Comparison of ENCODE assay signal across 25 mouse cellular contexts in genomic region chr13:12311371-12311770, GRCm38 (mm10). TPM values are rescaled to one million over a fixed set of nuclear protein-coding genes. Genes with fewer than 3 reads are reported as not detected.
DNase-seq lines count a peak whose midpoint lies in the region; ATAC-seq and TF ChIP-seq lines count a peak whose summit lies in the region.
"Had no signal": no experiment of that assay in that cellular context is flagged by ENCODE, and none has a peak within 500 bp of the region (broad histone marks: within the 10 kb centered on the region; RNA-seq: fewer than 3 reads in every experiment).

No protein-coding gene starts in this region.

- no peak for TF ChIP-seq POLR2A in myocyte (IDR thresholded peaks at IDR 0.05; ENCODE audit: insufficient read length, low read depth)

- H3K36me3 ChIP-seq in forebrain, embryonic 13.5 days (ENCODE audit: poor library complexity, severe bottlenecking) = no peaks in the 10 kb centered on the region
- no peaks in the 10 kb centered on the region for H3K36me3 ChIP-seq in forebrain, postnatal 0 days (ENCODE audit: insufficient read depth)
- H3K36me3 ChIP-seq in heart, embryonic 12.5 days = peaks cover 54% of the 10 kb centered on the region
- peaks cover 52% of the 10 kb centered on the region for H3K36me3 ChIP-seq in heart, postnatal 0 days (replicated peaks; ENCODE audit: control insufficient read depth, insufficient read depth, low read length)
- no peaks in the 10 kb centered on the region for H3K36me3 ChIP-seq in myocyte (ENCODE audit: control insufficient read depth, insufficient read depth)
- H3K36me3 ChIP-seq: G1E; hindbrain, embryonic 13.5 days; kidney, embryonic 15.5 days; limb, embryonic 12.5 days; liver, embryonic 15.5 days; lung, embryonic 15.5 days; neural tube, embryonic 12.5 days had no signal

- H3K27me3 ChIP-seq in forebrain, embryonic 13.5 days = no peaks in the 10 kb centered on the region
- no peaks in the 10 kb centered on the region for H3K27me3 ChIP-seq in forebrain, postnatal 0 days (ENCODE audit: insufficient read depth, low read length)
- H3K27me3 ChIP-seq in heart, embryonic 12.5 days (replicated peaks) = no peaks in the 10 kb centered on the region
- H3K27me3 ChIP-seq in heart, postnatal 0 days (ENCODE audit: control insufficient read depth, insufficient read depth, low read length) = no peaks in the 10 kb centered on the region
- H3K27me3 ChIP-seq in myocyte (ENCODE audit: control insufficient read depth, insufficient read depth, insufficient read length) = no peaks in the 10 kb centered on the region
- H3K27me3 ChIP-seq: hindbrain, embryonic 13.5 days; kidney, embryonic 15.5 days; limb, embryonic 12.5 days; liver, embryonic 15.5 days; lung, embryonic 15.5 days; neural tube, embryonic 12.5 days had no signal

- peak; percentile 80 for ATAC-seq in forebrain, embryonic 13.5 days
- ATAC-seq in forebrain, postnatal 0 days = no peak
- ATAC-seq in heart, embryonic 12.5 days (ENCODE audit: insufficient number of reproducible peaks, low FRiP score) = no peak
- ATAC-seq in heart, postnatal 0 days (ENCODE audit: insufficient read depth, low read depth) = no peak
- ATAC-seq: midbrain, embryonic 16.5 days had no signal

- H3K4me1 ChIP-seq in forebrain, embryonic 13.5 days = peaks cover 13% of the 10 kb centered on the region
- H3K4me1 ChIP-seq in forebrain, postnatal 0 days (ENCODE audit: insufficient read depth) = no peaks in the 10 kb centered on the region
- peaks cover 83% of the 10 kb centered on the region for H3K4me1 ChIP-seq in heart, embryonic 12.5 days (replicated peaks)
- peaks cover 35% of the 10 kb centered on the region for H3K4me1 ChIP-seq in heart, postnatal 0 days (ENCODE audit: control insufficient read depth, insufficient read depth)
- H3K4me1 ChIP-seq: hindbrain, embryonic 13.5 days; limb, embryonic 12.5 days; liver, embryonic 15.5 days; lung, embryonic 15.5 days; neural tube, embryonic 12.5 days had no signal

- intact Hi-C loops in left cerebral cortex, postnatal 36 days (cut with DNase I) = no loop called here

- no peaks in the 10 kb centered on the region for H3K9me3 ChIP-seq in forebrain, embryonic 13.5 days (replicated peaks)
- no peaks in the 10 kb centered on the region for H3K9me3 ChIP-seq in forebrain, postnatal 0 days (ENCODE audit: low read length)
- no peaks in the 10 kb centered on the region for H3K9me3 ChIP-seq in heart, embryonic 12.5 days (replicated peaks)
- H3K9me3 ChIP-seq in heart, postnatal 0 days (replicated peaks; ENCODE audit: control insufficient read depth, low read length) = no peaks in the 10 kb centered on the region
- H3K9me3 ChIP-seq: G1E; hindbrain, embryonic 13.5 days; kidney, embryonic 15.5 days; limb, embryonic 12.5 days; liver, embryonic 15.5 days; lung, embryonic 15.5 days; neural tube, embryonic 12.5 days had no signal

- DNase-seq in forebrain, postnatal 0 days = no peak
- no peak for DNase-seq in heart, adult 8-10 months (ENCODE audit: low spot score)
- DNase-seq in heart, postnatal 0 days (ENCODE audit: low spot score) = no peak
- no peak for DNase-seq in heart, postnatal 4 days
- no peak for DNase-seq in left cerebral cortex, postnatal 36 days (ENCODE audit: low spot score in 2 of 2)
- DNase-seq: adrenal gland, postnatal 25 days; cerebellum, adult 2 months; cerebellum, postnatal 14 days; heart, postnatal 14 days; lung, postnatal 36 days; right cerebral cortex, adult 18-20 months; spleen, adult 18-20 months; thymus, postnatal 14 days had no signal

- H3ac ChIP-seq in myocyte (ENCODE audit: control insufficient read depth, insufficient read length) = no peak overlapping the region

- WGBS in forebrain, embryonic 13.5 days = 51% methylated on average over 4 of the region's 4 CpGs
- 33% methylated on average over 4 of the region's 4 CpGs for WGBS in forebrain, postnatal 0 days
- 69% methylated on average over 4 of the region's 4 CpGs for WGBS in heart, embryonic 12.5 days
- WGBS in heart, postnatal 0 days = 54% methylated on average over 4 of the region's 4 CpGs

- H3K4me3 ChIP-seq in forebrain, embryonic 13.5 days = no peak overlapping the region
- no peak overlapping the region for H3K4me3 ChIP-seq in forebrain, postnatal 0 days (ENCODE audit: low read depth, low read length)
- no peak overlapping the region for H3K4me3 ChIP-seq in heart, embryonic 12.5 days
- H3K4me3 ChIP-seq in heart, postnatal 0 days (ENCODE audit: low read depth, low read length) = no peak overlapping the region
- no peak overlapping the region for H3K4me3 ChIP-seq in myocyte
- H3K4me3 ChIP-seq: hindbrain, embryonic 13.5 days; kidney, embryonic 15.5 days; limb, embryonic 12.5 days; liver, embryonic 15.5 days; lung, embryonic 15.5 days; neural tube, embryonic 12.5 days had no signal

- no peak overlapping the region for H3K9ac ChIP-seq in forebrain, embryonic 13.5 days
- H3K9ac ChIP-seq in forebrain, postnatal 0 days = no peak overlapping the region
- H3K9ac ChIP-seq in heart, embryonic 12.5 days = no peak overlapping the region
- H3K9ac ChIP-seq in heart, postnatal 0 days (replicated peaks; ENCODE audit: low read depth, low read length) = no peak overlapping the region
- H3K9ac ChIP-seq: hindbrain, embryonic 13.5 days; kidney, embryonic 15.5 days; limb, embryonic 12.5 days; liver, embryonic 15.5 days; lung, embryonic 15.5 days; neural tube, embryonic 12.5 days had no signal

- H3K4me2 ChIP-seq in forebrain, embryonic 13.5 days = no peak overlapping the region
- H3K4me2 ChIP-seq in forebrain, postnatal 0 days (ENCODE audit: low read depth) = no peak overlapping the region
- H3K4me2 ChIP-seq in heart, embryonic 12.5 days = no peak overlapping the region
- no peak overlapping the region for H3K4me2 ChIP-seq in heart, postnatal 0 days (ENCODE audit: low read depth, low read length)
- H3K4me2 ChIP-seq in myocyte (ENCODE audit: low read depth) = peak overlapping the region; percentile 30
- H3K4me2 ChIP-seq: hindbrain, embryonic 13.5 days; kidney, embryonic 15.5 days; limb, embryonic 12.5 days; liver, embryonic 15.5 days; lung, embryonic 15.5 days; midbrain, embryonic 11.5 days; neural tube, embryonic 12.5 days had no signal

- H3K79me2 ChIP-seq in myocyte (ENCODE audit: control insufficient read depth, insufficient read depth) = no peaks in the 10 kb centered on the region

- TF ChIP-seq CTCF in forebrain, postnatal 0 days (IDR thresholded peaks at IDR 0.05; ENCODE audit: low read depth) = no peak
- TF ChIP-seq CTCF in heart, postnatal 0 days (IDR thresholded peaks at IDR 0.05; ENCODE audit: low read depth) = no peak

- TF ChIP-seq EP300 in heart, postnatal 0 days (IDR thresholded peaks at IDR 0.05; ENCODE audit: low read depth) = no peak

- H3K27ac ChIP-seq in forebrain, embryonic 13.5 days = no peak overlapping the region
- H3K27ac ChIP-seq in forebrain, postnatal 0 days (ENCODE audit: low read depth, low read length) = no peak overlapping the region
- H3K27ac ChIP-seq in heart, embryonic 12.5 days (ENCODE audit: poor library complexity, severe bottlenecking) = peak overlapping the region; percentile 75
- peak overlapping the region; percentile 76 for H3K27ac ChIP-seq in heart, postnatal 0 days (ENCODE audit: low read depth)
- H3K27ac ChIP-seq: hindbrain, embryonic 13.5 days; kidney, embryonic 15.5 days; liver, embryonic 15.5 days; lung, embryonic 15.5 days; neural tube, embryonic 12.5 days had no signal

TF ChIP-seq in myocyte, 11 proteins besides CTCF, POLR2A, EP300 and RAD21:
- TF ChIP-seq TCF3 (IDR thresholded peaks at IDR 0.05; ENCODE audit: insufficient read length, low read depth) = no peak
- TF ChIP-seq MYOG (IDR thresholded peaks at IDR 0.05; ENCODE audit: control insufficient read depth in 1 of 3, insufficient read depth in 1 of 3, insufficient read length in 2 of 3, low read depth in 2 of 3) = no peak
- no peak for TF ChIP-seq E2F4 (IDR thresholded peaks at IDR 0.05; ENCODE audit: insufficient read depth)
- TF ChIP-seq TCF12 (IDR thresholded peaks at IDR 0.05; ENCODE audit: insufficient read depth, poor library complexity, severe bottlenecking) = no peak
- no peak for TF ChIP-seq MAX (IDR thresholded peaks at IDR 0.05; ENCODE audit: low read depth)
- TF ChIP-seq REST (IDR thresholded peaks at IDR 0.05; ENCODE audit: insufficient read depth, insufficient read length) = no peak
- TF ChIP-seq CEBPB (IDR thresholded peaks at IDR 0.05; ENCODE audit: insufficient read depth, poor library complexity, severe bottlenecking) = no peak
- no peak for TF ChIP-seq POLR2AphosphoS2 (IDR thresholded peaks at IDR 0.05; ENCODE audit: insufficient read length, low read depth)
- no peak for TF ChIP-seq MYOD1 (IDR thresholded peaks at IDR 0.05; ENCODE audit: control insufficient read depth in 1 of 3, insufficient read length in 2 of 3, low read depth in 2 of 3)
- no peak for TF ChIP-seq SRF (IDR thresholded peaks at IDR 0.05; ENCODE audit: control insufficient read depth, insufficient read length, low read depth)
- TF ChIP-seq USF1 (IDR thresholded peaks at IDR 0.05; ENCODE audit: low read depth) = no peak
TF ChIP-seq in myocyte: peak in this region for 0.

RNA-seq across cellular contexts. Expression of gene Actn2, which starts 29.2 kb away (rescaled TPM):
- 1.3 and 1.9 TPM in 2 replicates for polyA plus RNA-seq in forebrain, embryonic 13.5 days (2015; fragmentation: Nextera tagmentation; extraction: Ambion mirVana)
- 3.9 and 5.9 TPM in 2 replicates for total RNA-seq in forebrain, postnatal 0 days (2014; rRNA removed)
- 6.0 TPM in 2 replicates for polyA plus RNA-seq in forebrain, postnatal 0 days (2015; fragmentation: Nextera tagmentation; extraction: Ambion mirVana)
- polyA plus RNA-seq in heart, embryonic 12.5 days (2016; fragmentation: Nextera tagmentation; extraction: Ambion mirVana) = 1,360 and 1,370 TPM in 2 replicates
- total RNA-seq in heart, adult 8-10 months (2022) = 1,000 to 10,000 TPM; 1,621 to 2,329 (median 1,848) TPM
- total RNA-seq in heart, postnatal 0 days (2014; rRNA removed; ENCODE audit: low replicate concordance) = 1,276 and 1,578 TPM in 2 replicates
- 2,012 and 2,143 TPM in 2 replicates for polyA plus RNA-seq in heart, postnatal 0 days (2015; fragmentation: Nextera tagmentation; extraction: Ambion mirVana)
- 1,000 to 10,000 TPM; 2,111 to 2,171 TPM for total RNA-seq in heart, postnatal 4 days (2021)
- 147 TPM for polyA plus RNA-seq in myocyte (2012; fragmentation: generic; extraction: Trizol)
- 10 to 100 TPM; 15.2 to 19.4 TPM for total RNA-seq in left cerebral cortex, postnatal 36 days (2021)
- polyA plus RNA-seq: G1E had no signal

RNA-seq across cellular contexts. Expression of gene Mtr, which starts 53.5 kb away (rescaled TPM):
- polyA plus RNA-seq in forebrain, embryonic 13.5 days (2015; fragmentation: Nextera tagmentation; extraction: Ambion mirVana) = 5.8 and 7.6 TPM in 2 replicates
- 5.2 and 8.3 TPM in 2 replicates for total RNA-seq in forebrain, postnatal 0 days (2014; rRNA removed)
- polyA plus RNA-seq in forebrain, postnatal 0 days (2015; fragmentation: Nextera tagmentation; extraction: Ambion mirVana) = 1.8 and 1.9 TPM in 2 replicates
- 18.7 and 20.0 TPM in 2 replicates for polyA plus RNA-seq in heart, embryonic 12.5 days (2016; fragmentation: Nextera tagmentation; extraction: Ambion mirVana)
- total RNA-seq in heart, adult 8-10 months (2022) = 100 to 1,000 TPM in 2 of 4 experiments, 10 to 100 TPM in 2; 78.6 to 124 (median 104) TPM
- 10.1 and 25.3 TPM in 2 replicates for total RNA-seq in heart, postnatal 0 days (2014; rRNA removed; ENCODE audit: low replicate concordance)
- 9.1 and 9.8 TPM in 2 replicates for polyA plus RNA-seq in heart, postnatal 0 days (2015; fragmentation: Nextera tagmentation; extraction: Ambion mirVana)
- 10 to 100 TPM; 35.7 to 36.0 TPM for total RNA-seq in heart, postnatal 4 days (2021)
- polyA plus RNA-seq in myocyte (2012; fragmentation: generic; extraction: Trizol) = 8.4 TPM
- total RNA-seq in left cerebral cortex, postnatal 36 days (2021) = 10 to 100 TPM; 13.5 to 18.8 TPM

Comparison
In these comparisons a context has a peak if more than half of its experiments do, and no peak if none do; other contexts are left out.
1. H3K27ac ChIP-seq: peak in heart, embryonic 12.5 days (single experiment) and heart, postnatal 0 days (single experiment); none in forebrain, embryonic 13.5 days (single experiment) and forebrain, postnatal 0 days (single experiment).
2. RNA of gene Actn2, which starts 29.2 kb away (total RNA-seq): 2,111 to 2,171 TPM in heart, postnatal 4 days, 1,621 to 2,329 TPM in heart, adult 8-10 months and 1,276 to 1,578 TPM in heart, postnatal 0 days; 15.2 to 19.4 TPM in left cerebral cortex, postnatal 36 days and 3.9 to 5.9 TPM in forebrain, postnatal 0 days; every median in the first group is over 10 times any median in the second.